Mouse (Mus musculus): ENCODE data around the gene Pmepa1. TPM values are rescaled to one million over a fixed set of nuclear protein-coding genes. Genes with fewer than 3 reads are reported as not detected.

Pmepa1 gene
- 10 to 100 TPM; 22.6 to 23.8 TPM for total RNA-seq (2021)
- long read RNA-seq, full-length matches to known transcripts, result 38 of 46 reads
- long read RNA-seq, partial matches to known transcripts, result 7 of 46 reads
- long read RNA-seq, other reads (novel, unspliced or antisense), result 1 of 46 reads

DNA sequence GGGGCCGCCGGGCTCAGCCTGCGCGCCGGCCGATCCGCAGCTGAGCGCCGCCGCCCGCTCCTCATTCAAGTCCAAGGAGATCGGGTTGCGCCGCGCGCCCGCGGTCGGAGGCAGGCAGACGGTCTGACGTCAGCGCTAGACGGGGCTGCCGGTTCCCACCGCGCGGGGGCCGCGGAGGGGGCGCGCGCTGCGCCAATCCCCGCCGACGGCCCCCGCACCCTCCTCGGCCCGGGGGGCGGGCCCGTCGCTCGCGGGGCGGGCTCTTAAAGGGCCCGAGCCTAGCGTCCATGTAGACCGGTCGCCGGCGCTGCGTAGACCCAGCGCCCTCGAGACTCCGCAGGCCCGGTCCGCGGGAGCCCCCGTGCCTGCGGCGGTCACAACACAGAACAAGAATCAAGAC is at the start of gene Pmepa1:
Gene Pmepa1 (minus strand): TSS at position 125 of the 400 bp plus-strand sequence.
- DNase-seq (ENCODE audit: low spot score in 2 of 2), result peak; percentile 82 to 89

DNA sequence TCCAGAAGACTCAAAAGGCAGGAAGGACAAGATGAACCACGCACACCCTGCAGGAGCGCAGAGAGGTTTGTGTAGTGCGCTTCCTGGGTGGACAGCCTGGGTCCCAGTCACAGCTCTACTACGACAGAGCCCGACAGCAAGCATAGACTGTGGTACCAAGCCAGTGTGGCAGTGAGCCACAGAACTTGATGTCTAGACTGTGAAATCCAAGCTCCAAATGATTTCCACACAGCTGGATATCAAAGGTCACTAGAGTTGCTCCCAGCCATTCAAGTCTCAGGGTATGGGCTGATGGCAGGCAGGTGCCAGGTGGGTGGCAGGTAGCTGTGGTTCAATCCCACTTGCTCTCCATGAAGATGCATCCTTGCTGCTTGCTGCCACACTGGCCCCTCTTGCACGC is 45.4 kb upstream of the Pmepa1 start:
- DNase-seq (ENCODE audit: low spot score in 2 of 2), result no peak

DNA sequence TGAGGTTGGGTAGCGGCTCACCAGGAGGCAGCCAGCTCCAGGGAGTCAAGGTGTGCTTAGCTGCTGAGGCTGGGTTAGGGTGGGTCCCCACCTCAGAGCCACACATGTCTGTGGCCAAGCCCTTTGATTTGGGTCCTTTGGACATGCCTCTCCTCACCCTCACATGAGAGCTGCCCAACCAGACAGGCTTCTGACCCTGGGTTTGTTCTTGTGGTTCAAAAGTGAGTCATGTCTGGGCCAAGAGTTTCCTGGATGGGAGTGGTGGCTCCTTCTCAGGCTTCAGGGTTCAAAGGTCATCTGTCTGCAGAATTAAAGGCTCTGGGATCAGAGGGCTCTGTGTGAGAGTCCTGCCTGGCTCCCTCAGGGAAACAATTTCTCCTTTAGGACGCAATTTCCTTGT is 44.9 kb upstream of the Pmepa1 start:
- DNase-seq (ENCODE audit: low spot score in 2 of 2), result no peak

DNA sequence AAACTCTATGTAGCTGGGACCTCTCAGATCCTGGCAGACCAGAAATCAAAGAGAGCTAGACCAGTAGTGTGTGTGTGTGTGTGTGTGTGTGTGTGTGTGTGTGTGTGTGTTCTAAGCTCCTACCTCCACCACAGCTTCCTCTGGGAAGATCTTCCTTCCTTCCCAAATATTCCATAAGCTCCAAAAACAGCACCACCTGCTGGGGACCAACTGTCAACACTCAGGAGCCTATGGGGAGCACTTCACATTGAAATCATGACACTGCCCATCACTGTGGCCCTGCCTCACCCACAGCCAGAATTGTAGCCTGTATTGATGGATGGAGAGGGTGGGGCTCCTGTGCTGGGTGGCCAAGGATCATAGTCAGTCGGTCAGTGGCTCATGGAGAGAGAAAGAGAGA is 38.0 kb upstream of the Pmepa1 start:
- DNase-seq (ENCODE audit: low spot score in 2 of 2), result no peak

DNA sequence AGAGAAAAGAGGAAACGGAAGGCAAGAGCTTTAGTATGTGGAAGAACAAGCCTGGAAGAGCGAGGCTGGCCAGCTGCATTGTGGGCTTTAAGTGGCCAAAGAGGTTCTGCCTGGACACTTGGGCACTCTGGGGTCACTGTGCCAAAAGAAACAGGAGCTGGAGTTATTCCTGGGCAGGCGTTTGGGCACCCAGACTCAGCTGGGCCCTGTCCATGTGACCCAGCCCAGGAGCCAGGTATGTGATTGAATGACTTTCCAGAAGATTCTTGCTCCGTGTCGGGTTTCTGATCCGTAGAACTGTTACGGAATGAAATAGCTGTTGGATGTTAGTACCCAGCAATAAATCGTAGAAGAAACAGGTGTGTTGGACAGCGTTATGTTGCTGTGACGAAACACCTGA is 32.2 kb upstream of the Pmepa1 start:
- no peak for DNase-seq (ENCODE audit: low spot score in 2 of 2)

DNA sequence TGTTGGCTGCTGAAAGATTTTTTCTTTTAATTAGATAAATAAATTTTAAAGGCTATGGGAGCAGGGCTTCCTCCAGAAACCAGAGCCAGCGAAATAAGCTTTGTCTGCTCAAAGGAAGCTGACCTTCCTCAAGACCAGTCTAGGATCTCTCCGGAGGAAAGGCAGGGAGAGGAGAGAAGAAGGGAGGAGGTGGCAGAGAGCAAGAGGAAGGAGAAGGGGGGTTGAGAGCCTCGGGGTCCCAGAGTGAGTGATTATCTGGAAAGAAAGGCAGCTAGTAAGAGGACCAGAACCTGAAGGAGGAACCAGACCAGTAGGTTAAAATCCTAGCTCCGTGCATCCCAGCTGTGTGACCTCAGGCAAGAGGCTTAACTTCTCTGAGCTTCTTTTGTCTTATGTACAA is 31.7 kb upstream of the Pmepa1 start:
- DNase-seq (ENCODE audit: low spot score in 2 of 2), result no peak

DNA sequence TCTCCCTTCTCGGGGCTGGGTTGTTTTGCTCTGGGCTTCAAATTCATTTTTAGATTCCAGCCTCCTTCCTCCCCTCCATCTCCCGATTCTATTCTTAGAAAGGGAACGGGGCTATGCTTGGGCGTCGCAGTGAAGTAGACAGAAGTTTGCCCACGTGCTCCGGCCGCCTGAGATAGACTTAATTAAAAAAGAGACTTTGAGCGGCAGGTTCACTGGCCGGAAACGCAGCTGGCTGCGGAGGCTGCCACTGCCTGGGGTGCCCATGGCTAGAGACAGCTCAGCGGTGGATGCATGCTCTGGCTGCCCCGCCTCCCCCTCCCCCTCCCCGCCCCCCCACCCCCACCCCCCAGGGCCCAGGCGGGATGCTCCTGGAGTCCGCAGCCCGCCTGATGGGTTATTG is 31.2 kb upstream of the Pmepa1 start:
- DNase-seq (ENCODE audit: low spot score in 2 of 2), result peak in 1 of 2 experiments; percentile 14

DNA sequence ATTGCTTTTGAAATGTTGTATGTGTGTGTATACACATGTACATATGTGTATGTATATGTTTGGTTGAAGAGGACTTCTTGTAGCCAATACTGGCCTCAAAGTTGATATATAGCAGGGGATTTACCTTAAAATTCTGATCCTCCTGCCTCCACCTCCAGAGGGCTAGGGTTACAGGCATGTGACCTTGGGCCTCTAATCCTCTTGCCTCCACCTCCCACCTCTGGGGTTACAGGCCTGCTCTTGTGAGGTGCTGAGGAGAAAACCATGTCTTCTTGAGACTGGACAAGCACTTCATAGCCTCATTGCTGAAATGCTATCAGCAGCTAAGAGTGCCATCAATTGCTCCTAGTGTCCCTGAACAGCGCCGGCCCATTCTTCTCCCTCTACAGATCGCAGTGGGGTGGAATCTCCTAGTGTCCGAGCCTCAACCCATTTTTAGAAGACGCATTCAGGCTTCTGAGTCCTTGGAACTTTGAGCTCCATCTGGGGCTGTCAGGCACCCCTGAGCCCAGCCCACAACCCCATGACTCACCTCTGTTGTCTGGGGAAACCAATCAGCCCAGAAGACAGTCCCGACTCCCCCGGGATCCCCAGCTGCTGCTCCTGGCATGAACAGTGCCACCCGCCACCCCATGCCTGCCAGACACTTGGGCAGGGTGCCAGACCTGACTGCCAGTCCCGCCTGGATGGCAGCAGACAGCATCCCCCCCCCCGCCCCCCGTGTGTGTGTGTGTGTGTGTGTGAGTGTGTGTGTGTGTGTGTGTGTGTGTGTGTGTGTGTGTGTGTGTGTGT is 30.6 kb upstream of the Pmepa1 start:
- peak; percentile 85 to 88 for DNase-seq (ENCODE audit: low spot score in 2 of 2)

DNA sequence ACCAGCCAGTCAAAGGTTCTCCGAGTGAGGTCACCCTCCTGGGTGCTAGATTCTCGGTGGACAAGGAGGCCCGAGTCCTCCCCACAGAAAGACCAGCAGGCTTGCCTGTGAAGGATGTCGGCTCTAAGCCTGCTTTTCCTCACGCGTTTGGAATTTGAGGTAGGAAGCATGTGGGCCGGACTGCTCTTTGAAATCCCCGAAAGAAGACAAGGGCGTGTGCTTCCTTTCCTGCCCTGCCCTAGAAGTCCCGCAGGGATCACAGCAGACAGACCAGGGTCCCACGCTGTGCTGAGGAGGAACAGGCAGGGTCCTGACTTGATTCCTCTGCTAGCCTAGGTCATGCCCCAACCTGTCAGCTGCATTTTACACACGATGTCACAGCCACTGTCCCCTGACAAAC is 28.7 kb upstream of the Pmepa1 start:
- DNase-seq (ENCODE audit: low spot score in 2 of 2), result no peak

DNA sequence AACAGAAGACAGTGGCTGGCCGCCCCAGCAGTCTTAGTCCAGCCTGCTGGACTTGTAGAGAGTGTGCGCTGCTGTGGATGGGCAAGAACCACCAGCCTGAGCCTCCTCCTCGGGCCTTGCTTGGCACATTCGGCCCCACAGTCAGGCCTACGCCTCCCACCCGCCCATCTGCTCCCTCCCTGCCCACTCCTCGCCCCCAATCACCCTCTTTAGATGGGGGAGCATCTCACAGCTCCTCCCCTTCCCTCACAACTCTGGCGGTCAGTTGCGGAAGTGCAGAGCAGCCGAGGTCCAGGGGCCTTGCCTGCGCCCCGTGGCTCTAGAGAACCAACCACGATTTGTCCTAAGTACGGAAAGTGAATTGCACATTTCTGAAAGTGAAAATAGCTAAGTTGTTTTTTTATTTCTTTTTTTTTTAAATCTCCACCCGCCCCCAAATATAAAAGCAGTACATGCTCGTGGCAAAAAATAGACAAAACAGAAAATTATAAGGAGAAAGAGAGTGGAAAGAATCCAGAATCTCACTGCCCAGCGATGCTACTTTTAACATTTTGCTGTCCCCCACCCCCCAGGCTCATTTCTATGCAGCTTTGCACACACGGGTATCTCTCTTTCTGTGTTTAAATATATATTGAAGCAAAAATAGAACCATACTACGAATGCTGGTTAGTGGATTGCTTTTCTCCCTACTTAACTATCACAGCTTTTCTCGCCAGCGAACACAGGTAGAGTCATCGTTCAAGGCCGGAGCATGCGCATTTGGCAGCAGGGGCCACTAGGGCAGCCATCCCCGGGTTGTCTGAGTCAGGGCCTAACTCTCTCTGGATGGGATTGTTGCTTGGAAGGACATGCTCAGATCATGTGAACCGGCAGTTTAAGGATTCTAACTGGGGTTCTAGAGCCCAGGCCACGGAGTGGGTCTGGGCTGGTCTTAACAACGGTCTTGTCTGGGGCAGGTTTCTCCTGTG is 24.6 kb upstream of the Pmepa1 start:
- DNase-seq (ENCODE audit: low spot score in 2 of 2), result no peak

DNA sequence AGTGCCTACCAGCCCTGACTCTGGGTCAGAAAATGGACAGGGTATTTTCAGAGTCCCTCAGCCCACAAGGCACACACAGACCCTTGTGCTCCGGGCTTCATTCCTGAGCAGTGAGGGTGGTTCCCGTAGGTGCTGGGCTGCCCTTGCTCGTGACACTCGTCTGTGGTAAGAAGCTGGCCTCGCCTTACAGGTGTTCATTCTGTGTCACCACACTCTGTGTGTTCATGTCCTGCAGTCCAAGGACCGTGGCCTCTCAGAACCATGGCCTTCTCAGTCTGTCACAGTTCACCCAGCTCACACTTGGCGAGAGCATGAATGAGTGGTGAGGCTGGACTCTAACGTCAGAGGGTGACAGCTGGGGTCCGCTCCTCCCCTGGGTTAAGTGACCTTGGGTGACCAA is 20.1 kb upstream of the Pmepa1 start:
- DNase-seq (ENCODE audit: low spot score in 2 of 2), result no peak

DNA sequence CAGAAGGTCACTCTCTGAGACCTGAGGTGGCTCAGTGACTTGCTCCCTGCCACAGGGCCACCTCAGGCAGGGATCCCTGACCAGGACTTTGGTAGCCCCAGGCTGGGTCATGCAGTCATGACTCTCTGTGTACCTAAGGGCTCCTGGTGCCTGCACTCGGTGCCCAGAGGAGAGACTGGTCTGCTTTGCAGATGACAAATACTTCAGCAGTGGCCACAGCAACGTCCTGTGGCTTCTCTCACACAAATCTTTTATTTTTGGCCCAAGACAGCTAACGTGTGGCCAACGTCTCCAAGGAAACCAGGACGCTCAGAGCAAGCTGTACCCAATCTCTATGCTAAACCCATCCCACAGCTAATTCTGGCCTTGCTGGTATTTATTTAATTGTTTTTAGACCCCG is 16.7 kb upstream of the Pmepa1 start:
- DNase-seq (ENCODE audit: low spot score in 2 of 2), result peak in 1 of 2 experiments; percentile 45

DNA sequence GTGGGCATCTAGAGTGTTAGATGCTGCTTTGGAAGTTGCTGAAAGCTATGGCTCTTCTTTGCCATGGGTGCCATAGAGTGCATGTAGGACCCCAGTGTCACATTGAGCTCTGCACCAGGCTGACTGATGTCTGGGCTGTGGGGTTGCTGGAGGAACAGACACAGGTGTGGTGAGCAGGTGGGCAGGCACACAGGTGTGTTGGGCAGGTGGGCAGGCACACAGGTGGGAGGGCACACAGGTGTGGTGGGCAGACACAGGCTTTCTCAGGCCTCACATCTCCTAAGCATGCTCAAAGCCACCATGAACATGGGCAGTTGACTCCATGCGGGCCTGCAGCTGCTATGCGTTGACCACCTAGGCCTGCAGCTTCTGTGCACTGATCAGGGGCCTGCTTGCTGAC is 16.2 kb upstream of the Pmepa1 start:
- no peak for DNase-seq (ENCODE audit: low spot score in 2 of 2)

DNA sequence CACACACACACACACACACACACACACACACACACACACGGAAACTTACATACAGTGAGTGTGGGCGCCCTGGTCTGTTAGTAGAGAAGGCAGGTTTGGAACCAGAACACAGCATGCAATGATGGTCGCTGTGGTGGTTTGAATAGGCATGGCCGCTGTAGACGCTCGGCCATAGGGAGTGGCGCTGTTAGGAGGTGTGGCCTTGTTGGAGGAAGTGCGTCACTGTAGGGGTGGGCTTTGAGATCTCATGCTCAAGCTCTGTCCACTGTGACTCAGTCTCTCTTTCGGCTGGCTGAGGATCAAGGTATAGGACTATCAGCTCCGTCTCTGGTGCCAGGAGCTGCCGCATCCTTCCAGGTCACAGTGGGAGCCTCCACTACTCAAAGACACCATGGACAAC is 14.6 kb upstream of the Pmepa1 start:
- no peak for DNase-seq (ENCODE audit: low spot score in 2 of 2)

DNA sequence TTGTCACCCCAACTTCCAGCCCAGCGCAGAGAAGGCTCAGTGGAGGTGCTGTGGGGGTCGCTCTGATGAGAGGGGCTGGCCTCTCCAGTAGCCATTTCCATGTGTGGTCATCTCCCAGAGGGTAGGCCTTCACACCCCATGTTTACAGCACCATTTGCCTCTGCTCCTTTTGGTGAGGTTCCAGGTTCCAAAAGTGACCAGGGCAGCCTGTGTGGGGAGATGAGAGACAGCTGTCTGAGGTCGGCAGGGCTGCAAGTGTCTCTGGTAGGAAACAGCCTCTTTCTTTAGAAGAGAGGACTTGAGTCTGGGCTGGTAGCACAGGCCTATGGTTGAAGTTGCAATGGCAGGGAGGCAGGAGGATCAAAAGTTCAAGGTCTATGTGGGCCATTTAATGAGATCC is 13.6 kb upstream of the Pmepa1 start:
- DNase-seq (ENCODE audit: low spot score in 2 of 2), result no peak

DNA sequence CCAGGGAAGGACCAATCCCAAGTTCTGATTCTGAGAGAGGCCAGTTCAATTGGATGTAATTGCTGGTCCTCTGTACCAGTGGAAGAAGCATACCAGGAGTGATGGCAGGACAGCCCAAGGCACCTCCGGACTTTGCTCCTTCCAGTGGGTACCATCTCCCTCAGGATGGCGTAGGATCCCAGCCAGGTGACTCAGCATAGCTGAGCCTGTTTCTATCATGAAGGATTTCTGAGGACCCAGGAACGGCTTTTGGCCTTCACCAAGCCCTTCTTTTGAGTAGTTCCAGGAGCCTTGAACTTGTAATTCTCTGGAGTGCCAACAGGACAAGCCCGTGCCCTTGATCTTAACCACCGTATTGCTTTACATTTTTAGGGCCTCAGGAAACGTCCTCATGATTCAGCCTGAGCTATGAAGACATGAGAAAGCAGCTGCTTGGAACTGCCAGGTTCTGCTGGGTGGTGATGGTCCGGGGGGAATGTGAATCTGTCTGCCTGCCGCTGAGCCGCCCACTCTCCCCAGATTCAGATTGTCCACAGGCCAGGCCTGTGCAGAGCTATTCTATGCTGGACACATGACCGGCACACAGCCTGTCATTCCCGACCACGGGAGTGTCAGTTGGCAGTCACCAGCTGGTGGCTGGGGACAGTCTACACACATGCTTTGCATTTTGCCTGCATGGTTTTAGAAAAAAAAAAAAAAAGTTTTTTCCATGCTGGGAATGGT is 9.6 kb upstream of the Pmepa1 start:
- no peak for DNase-seq (ENCODE audit: low spot score in 2 of 2)

DNA sequence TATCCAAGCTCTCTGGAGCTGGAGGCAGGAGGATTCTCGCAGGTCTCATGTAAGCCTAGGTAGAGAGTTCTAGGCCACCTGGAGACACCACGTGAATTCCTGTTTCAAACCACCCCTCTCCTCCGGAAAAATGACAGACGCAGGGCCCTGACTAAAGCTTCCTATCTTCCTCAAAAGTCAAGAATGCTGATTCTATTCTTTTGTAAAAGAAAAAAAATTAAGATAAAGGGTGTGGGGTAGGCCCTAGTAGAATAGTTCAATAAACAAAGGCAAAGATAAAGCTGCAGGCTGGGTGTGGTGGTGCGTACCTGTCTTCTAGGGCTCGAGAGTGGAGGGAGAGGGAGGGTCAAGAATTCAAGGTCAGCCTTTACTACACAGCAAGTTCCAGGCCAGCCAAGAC is 8.4 kb upstream of the Pmepa1 start:
- no peak for DNase-seq (ENCODE audit: low spot score in 2 of 2)

DNA sequence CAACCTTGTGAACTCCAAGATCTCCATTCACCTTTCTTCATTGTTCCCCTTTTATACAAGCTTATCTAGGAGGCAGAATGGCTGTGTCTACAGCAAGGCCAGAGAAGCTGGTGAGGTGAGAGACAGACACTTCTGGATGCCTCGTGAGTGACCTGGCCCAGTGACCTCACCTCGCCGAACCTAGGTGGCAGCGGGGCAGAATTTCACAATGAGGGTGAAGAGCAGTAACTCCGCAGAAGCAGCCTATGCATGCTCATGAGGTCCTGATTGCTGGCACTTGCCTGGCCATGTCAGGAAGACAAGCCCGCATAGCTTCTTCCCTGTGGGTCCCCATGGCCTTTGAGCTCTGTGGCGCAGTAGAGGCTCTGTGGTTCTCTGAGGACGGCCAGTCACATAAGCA is 5.9 kb upstream of the Pmepa1 start:
- no peak for DNase-seq (ENCODE audit: low spot score in 2 of 2)

DNA sequence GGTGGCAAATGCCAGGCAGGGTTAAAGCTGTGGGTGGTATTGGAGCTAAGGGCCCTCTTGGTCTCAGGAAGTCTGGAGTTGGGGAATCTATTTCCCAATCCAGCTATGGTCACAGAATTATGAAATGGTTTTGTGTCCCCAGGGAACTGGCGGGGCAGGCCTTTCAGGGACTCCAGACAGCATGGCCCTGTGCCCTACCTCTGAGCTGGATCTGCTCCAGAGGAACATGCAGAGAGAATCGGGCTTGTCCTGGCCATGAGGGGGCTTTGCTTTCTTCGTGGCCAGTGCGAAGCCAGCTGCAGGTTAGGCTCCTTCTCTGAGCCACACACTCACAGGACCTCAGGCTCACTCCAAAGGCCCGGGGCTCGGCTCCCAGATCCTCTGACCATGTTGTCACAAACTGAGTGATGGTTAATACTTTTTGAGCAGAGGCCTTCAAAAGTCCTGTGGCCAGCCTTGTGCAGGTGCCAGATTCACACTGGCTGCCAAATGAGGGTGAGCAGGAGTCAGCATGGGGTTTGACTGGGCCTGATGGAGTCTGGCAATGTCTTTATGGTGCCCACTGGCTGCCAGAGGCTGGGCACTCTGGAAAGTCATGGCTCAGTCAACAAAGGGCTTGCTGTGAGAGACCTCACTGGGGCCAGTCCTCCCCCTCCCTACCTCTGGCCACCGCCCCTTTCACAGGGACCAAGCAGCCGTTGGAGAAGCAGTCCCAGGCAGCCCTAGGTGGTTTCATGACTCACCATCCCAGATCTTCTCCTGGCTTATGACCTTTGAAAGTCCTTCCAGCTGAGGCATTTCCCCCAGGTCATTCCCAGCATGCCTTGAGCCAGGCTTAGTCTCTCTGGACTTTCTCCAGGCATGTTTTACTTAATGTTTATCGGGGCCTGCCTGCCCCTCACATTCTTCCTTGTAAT is 4.9 kb upstream of the Pmepa1 start:
- DNase-seq (ENCODE audit: low spot score in 2 of 2), result no peak

DNA sequence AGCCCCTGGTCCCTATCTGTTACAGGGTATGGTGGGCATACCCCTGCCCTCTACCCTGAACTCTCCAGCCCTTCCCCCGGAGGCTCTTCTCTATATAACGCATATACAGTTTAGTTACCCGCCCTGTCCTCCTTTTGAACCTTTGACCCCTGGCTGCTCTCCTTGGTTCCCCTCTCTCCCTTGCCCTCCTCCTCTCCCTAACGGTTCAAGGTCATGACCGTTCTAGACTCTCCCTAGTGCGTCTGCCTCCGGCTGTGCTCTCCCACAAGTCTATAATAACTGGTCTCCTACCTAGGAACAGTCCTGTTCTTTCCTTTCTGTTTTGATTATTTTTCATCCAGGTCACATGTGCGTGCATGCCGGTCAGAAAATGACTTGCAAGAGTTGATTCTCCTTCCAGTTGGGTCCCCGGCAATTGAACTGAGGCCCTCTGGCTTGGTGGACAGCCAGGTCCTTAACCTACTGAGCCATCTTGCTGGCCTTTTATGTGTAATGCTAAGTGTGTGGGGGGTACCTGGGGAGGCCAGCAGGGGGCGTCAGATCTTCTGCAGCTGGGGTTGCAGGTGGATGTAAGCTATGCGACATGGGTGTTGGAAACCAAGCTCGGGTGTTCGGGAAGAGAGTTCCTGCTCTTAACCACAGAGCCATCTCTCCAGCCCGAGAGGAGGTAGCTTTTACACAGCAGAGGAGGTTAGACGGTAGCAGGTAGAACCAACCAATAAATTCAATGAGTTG is 2.7 kb upstream of the Pmepa1 start:
- DNase-seq (ENCODE audit: low spot score in 2 of 2), result no peak

All from layer of hippocampus, adult 18-20 months (tissue).